Mouse (Mus musculus) hindbrain, embryonic 16.5 days (tissue): ENCODE data around the gene Itih1. TPM values are rescaled to one million over a fixed set of nuclear protein-coding genes. Genes with fewer than 3 reads are reported as not detected.

Experiments used
- ATAC-seq: fragments of 200-750 bp; cut with Nextera tagmentation; 2 replicates; pipeline ENCODE4 v1.8.0; 2017; ENCODE audit warnings: moderate TSS enrichment, moderate library complexity
- H3K27ac ChIP-seq: fragments of 300-500 bp; sonication (generic); 2 replicates; pipeline ENCODE4 v1.5.1; 2014; ENCODE audit warnings: low read depth, mild to moderate bottlenecking, control low read depth, low read length, moderate library complexity
- H3K27me3 ChIP-seq: fragments of 300-500 bp; sonication (generic); replicated peaks from 2 replicates; pipeline ENCODE4 v1.6.1; 2014; ENCODE audit warnings: low read length; ENCODE audit not compliant: control insufficient read depth, insufficient read depth
- H3K36me3 ChIP-seq: fragments of 300-500 bp; sonication (generic); 2 replicates; pipeline ENCODE4 v1.6.1; 2014; ENCODE audit warnings: mild to moderate bottlenecking, low read length, moderate library complexity, mixed read lengths; ENCODE audit not compliant: control insufficient read depth, insufficient read depth
- H3K4me1 ChIP-seq: fragments of 300-500 bp; sonication (generic); 2 replicates; pipeline ENCODE4 v1.6.1; 2014; ENCODE audit warnings: low read depth, low read length; ENCODE audit not compliant: control insufficient read depth, insufficient read depth
- H3K4me2 ChIP-seq: fragments of 300-500 bp; sonication (generic); 2 replicates; pipeline ENCODE4 v1.6.1; 2014; ENCODE audit warnings: mild to moderate bottlenecking, low read length, control low read depth, moderate library complexity
- H3K4me3 ChIP-seq: fragments of 300-500 bp; sonication (generic); 2 replicates; pipeline ENCODE4 v1.5.1; 2014; ENCODE audit warnings: mild to moderate bottlenecking, low read length, control low read depth, moderate library complexity
- H3K9ac ChIP-seq: fragments of 300-500 bp; sonication (generic); 2 replicates; pipeline ENCODE4 v1.6.1; 2014; ENCODE audit warnings: low read depth, mild to moderate bottlenecking, control low read depth, low read length, moderate library complexity
- H3K9me3 ChIP-seq: fragments of 300-500 bp; sonication (generic); 2 replicates; pipeline ENCODE4 v1.6.1; 2014; ENCODE audit warnings: mild to moderate bottlenecking, low read length, moderate library complexity; ENCODE audit not compliant: control insufficient read depth
- WGBS: fragments of 180-500 bp; shearing (Covaris S2); extraction: QIAGEN DNeasy Blood & Tissue Kit; methylation state at CpG from one replicate; pipeline ENCODE4 v1.1.7; 2014; 5-methylcytosine and 5-hydroxymethylcytosine counted together
- polyA plus RNA-seq: library from polyadenylated mRNA; unstranded; fragments of >200 nt; fragmentation: Nextera tagmentation; extraction: Ambion mirVana; gene quantifications from 2 replicates; pipeline ENCODE4 v1.2.1, GENCODE M21; 2015

Gene Itih1
- polyA plus RNA-seq = not detected in 2 replicates

- no peaks in the 10 kb centered on the region for H3K4me1 ChIP-seq
- H3K4me2 ChIP-seq = no peak within 1 kb of the TSS
- no peaks in the 10 kb centered on the region for H3K27me3 ChIP-seq
- H3K9ac ChIP-seq = no peak within 1 kb of the TSS
- no peaks in the 10 kb centered on the region for H3K9me3 ChIP-seq
- H3K36me3 ChIP-seq = no peaks in the 10 kb centered on the region
- no peak within 1 kb of the TSS for H3K4me3 ChIP-seq
- WGBS = 88% methylated on average over 7 of the region's 7 CpGs
- no peak for ATAC-seq
- H3K27ac ChIP-seq = no peak within 1 kb of the TSS
These were observed at the start of gene Itih1 for GRCm38 (mm10) chr14:30943038-30943437. Gene Itih1, minus strand, starts transcription at chr14:30943289.

- Histone ChIP-seq H3K27me3 (no peaks in the 10 kb centered on the region), H3K27ac (no peak overlapping the region), H3K9ac (no peak overlapping the region), H3K36me3 (peaks cover 13% of the 10 kb centered on the region), H3K4me2 (no peak overlapping the region), H3K4me1 (no peaks in the 10 kb centered on the region), H3K4me3 (no peak overlapping the region), H3K9me3 (no peaks in the 10 kb centered on the region)
- no peak for ATAC-seq
- WGBS = 90% methylated on average over 3 of the region's 3 CpGs
These were observed 33.1 kb upstream of the Itih1 start for GRCm38 (mm10) chr14:30976222-30976621.

GRCm38 (mm10) chr14:30974204-30974603 is 31.1 kb upstream of the Itih1 start:
- H3K27ac ChIP-seq = 0 out of 2 replicates have a peak overlapping the region, but pooled peaks have one; percentile 23
- H3K9ac ChIP-seq = no peak overlapping the region
- ATAC-seq = peak; percentile 78
- H3K4me1 ChIP-seq = no peaks in the 10 kb centered on the region
- WGBS = 45% methylated on average over 6 of the region's 6 CpGs
- H3K36me3 ChIP-seq = peaks cover 13% of the 10 kb centered on the region
- H3K27me3 ChIP-seq = no peaks in the 10 kb centered on the region
- H3K4me3 ChIP-seq = no peak overlapping the region
- H3K4me2 ChIP-seq = no peak overlapping the region
- H3K9me3 ChIP-seq = no peaks in the 10 kb centered on the region

GRCm38 (mm10) chr14:30960366-30960765 is 17.3 kb upstream of the Itih1 start:
- Histone ChIP-seq H3K27me3 (no peaks in the 10 kb centered on the region), H3K9me3 (no peaks in the 10 kb centered on the region), H3K4me3 (no peak overlapping the region), H3K4me2 (no peak overlapping the region), H3K9ac (no peak overlapping the region), H3K36me3 (peaks cover 13% of the 10 kb centered on the region; the same call in 1 of the 2 replicates), H3K4me1 (no peaks in the 10 kb centered on the region), H3K27ac (no peak overlapping the region)
- 91% methylated on average over 1 of the region's 1 CpGs for WGBS
- ATAC-seq = no peak

- Histone ChIP-seq H3K27me3 (no peaks in the 10 kb centered on the region), H3K27ac (no peak overlapping the region), H3K9me3 (no peaks in the 10 kb centered on the region), H3K4me1 (no peaks in the 10 kb centered on the region), H3K4me3 (no peak overlapping the region), H3K4me2 (no peak overlapping the region), H3K36me3 (peaks cover 13% of the 10 kb centered on the region), H3K9ac (no peak overlapping the region)
- ATAC-seq = no peak
- 93% methylated on average over 4 of the region's 4 CpGs for WGBS
These were observed 15.9 kb upstream of the Itih1 start for GRCm38 (mm10) chr14:30959031-30959430.

GRCm38 (mm10) chr14:30958517-30958916 is 15.4 kb upstream of the Itih1 start:
- Histone ChIP-seq H3K9ac (no peak overlapping the region), H3K4me2 (no peak overlapping the region), H3K9me3 (no peaks in the 10 kb centered on the region), H3K4me1 (no peaks in the 10 kb centered on the region), H3K4me3 (no peak overlapping the region), H3K27me3 (no peaks in the 10 kb centered on the region), H3K27ac (no peak overlapping the region), H3K36me3 (peaks cover 16% of the 10 kb centered on the region)
- WGBS = 83% methylated on average over 2 of the region's 2 CpGs
- ATAC-seq = no peak

- H3K4me1 ChIP-seq = peaks cover 7% of the 10 kb centered on the region
- peak within 1 kb of the TSS; percentile 79 for H3K4me3 ChIP-seq
- peak within 1 kb of the TSS; percentile 88 for H3K9ac ChIP-seq
- no peaks in the 10 kb centered on the region for H3K9me3 ChIP-seq
- H3K27ac ChIP-seq = peak within 1 kb of the TSS; percentile 82
- no peaks in the 10 kb centered on the region for H3K27me3 ChIP-seq
- ATAC-seq = peak; percentile 100
- under 1% methylated on average over 57 of the region's 57 CpGs for WGBS
- peaks cover 7% of the 10 kb centered on the region; the same call in 1 of the 2 replicates for H3K36me3 ChIP-seq
- peak within 1 kb of the TSS; percentile 78 for H3K4me2 ChIP-seq
These were observed 8.2 kb upstream of the Itih1 start, which contains the start of gene Nek4 for GRCm38 (mm10) chr14:30951154-30951825. Gene Nek4, plus strand, starts transcription at chr14:30951377.

- H3K4me1 ChIP-seq = peaks cover 7% of the 10 kb centered on the region
- no peak for ATAC-seq
- peaks cover 5% of the 10 kb centered on the region; the same call in 1 of the 2 replicates for H3K36me3 ChIP-seq
- no peak overlapping the region for H3K27ac ChIP-seq
- H3K9me3 ChIP-seq = no peaks in the 10 kb centered on the region
- H3K4me2 ChIP-seq = no peak overlapping the region
- no peaks in the 10 kb centered on the region for H3K27me3 ChIP-seq
- WGBS = 96% methylated on average over 10 of the region's 10 CpGs
- no peak overlapping the region for H3K9ac ChIP-seq
- no peak overlapping the region for H3K4me3 ChIP-seq
These were observed 6.9 kb upstream of the Itih1 start for GRCm38 (mm10) chr14:30949986-30950385.

GRCm38 (mm10) chr14:30944745-30945144 is 1.7 kb upstream of the Itih1 start:
- Histone ChIP-seq H3K9ac (no peak overlapping the region), H3K4me3 (no peak overlapping the region), H3K27ac (no peak overlapping the region), H3K36me3 (no peaks in the 10 kb centered on the region), H3K9me3 (no peaks in the 10 kb centered on the region), H3K4me2 (no peak overlapping the region), H3K27me3 (no peaks in the 10 kb centered on the region), H3K4me1 (no peaks in the 10 kb centered on the region)
- ATAC-seq = no peak
- 88% methylated on average over 2 of the region's 2 CpGs for WGBS
